Mouse (Mus musculus) embryonic facial prominence, embryonic 15.5 days (tissue): ENCODE measurements around the gene Ube2o. TPM values are rescaled to one million over a fixed set of nuclear protein-coding genes. Genes with fewer than 3 reads are reported as not detected.
A peak's percentile ranks its signal among the peaks of the same experiment; 100 is the strongest.

ENCODE experiments used
- ATAC-seq: fragments of 200-750 bp; cut with Nextera tagmentation; 2 replicates; pipeline ENCODE4 v1.8.0; 2017; ENCODE audit warnings: low read depth, moderate TSS enrichment; ENCODE audit not compliant: insufficient number of reproducible peaks, low FRiP score, low TSS enrichment
- H3K27ac ChIP-seq: fragments of 300-500 bp; sonication (generic); replicated peaks from 2 replicates; pipeline ENCODE4 v1.5.1; 2015; ENCODE audit warnings: mild to moderate bottlenecking, inconsistent platforms
- H3K27me3 ChIP-seq: fragments of 300-500 bp; sonication (generic); 2 replicates; pipeline ENCODE4 v1.6.1; 2015; ENCODE audit warnings: inconsistent platforms
- H3K36me3 ChIP-seq: fragments of 300-500 bp; sonication (generic); 2 replicates; pipeline ENCODE4 v1.6.1; 2015; ENCODE audit warnings: mild to moderate bottlenecking, inconsistent platforms
- H3K4me1 ChIP-seq: fragments of 300-500 bp; sonication (generic); 2 replicates; pipeline ENCODE4 v1.6.1; 2015; ENCODE audit warnings: inconsistent platforms
- H3K4me2 ChIP-seq: fragments of 300-500 bp; sonication (generic); replicated peaks from 2 replicates; pipeline ENCODE4 v1.6.1; 2015; ENCODE audit warnings: mild to moderate bottlenecking, inconsistent platforms
- H3K4me3 ChIP-seq: fragments of 300-500 bp; sonication (generic); replicated peaks from 2 replicates; pipeline ENCODE4 v1.5.1; 2015; ENCODE audit warnings: mild to moderate bottlenecking, inconsistent platforms
- H3K9ac ChIP-seq: fragments of 300-500 bp; sonication (generic); 2 replicates; pipeline ENCODE4 v1.6.1; 2015; ENCODE audit warnings: inconsistent platforms
- H3K9me3 ChIP-seq: fragments of 300-500 bp; sonication (generic); replicated peaks from 2 replicates; pipeline ENCODE4 v1.6.1; 2016; ENCODE audit warnings: inconsistent platforms
- WGBS: fragments of 180-500 bp; shearing (Covaris S2); methylation state at CpG from one replicate; pipeline ENCODE4 v1.1.7; 2015; 5-methylcytosine and 5-hydroxymethylcytosine counted together
- polyA plus RNA-seq: library from polyadenylated mRNA; unstranded; fragments of >200 nt; fragmentation: Nextera tagmentation; extraction: Ambion mirVana; gene quantifications from 2 replicates; pipeline ENCODE4 v1.2.1, GENCODE M21; 2015

Ube2o gene
- polyA plus RNA-seq, 1 experiment from 2014 or later = 14.2 TPM

- peak overlapping the region; percentile 76 for H3K9ac ChIP-seq
- H3K4me2 ChIP-seq = peak overlapping the region; percentile 56
- peak overlapping the region; percentile 87 for H3K27ac ChIP-seq
- peak; percentile 9; the same call in 1 of the 2 replicates for ATAC-seq
- H3K36me3 ChIP-seq = peaks cover 33% of the 10 kb centered on the region
- H3K4me1 ChIP-seq = peaks cover 21% of the 10 kb centered on the region
- H3K4me3 ChIP-seq = peak overlapping the region; percentile 73
- H3K9me3 ChIP-seq = no peaks in the 10 kb centered on the region
- under 1% methylated on average over 39 of the region's 39 CpGs for WGBS
- H3K27me3 ChIP-seq = no peaks in the 10 kb centered on the region
Measured at GRCm38 (mm10) chr11:116489771-116490231, 91.4 kb downstream of the Ube2o start.

- Histone ChIP-seq H3K4me1 (peaks cover 14% of the 10 kb centered on the region), H3K4me3 (peak overlapping the region; percentile 73), H3K36me3 (peaks cover 40% of the 10 kb centered on the region), H3K9me3 (no peaks in the 10 kb centered on the region), H3K27ac (no peak overlapping the region; the same call in 1 of the 2 replicates), H3K4me2 (peak overlapping the region; percentile 56), H3K27me3 (no peaks in the 10 kb centered on the region), H3K9ac (peak overlapping the region; percentile 76; the same call in 1 of the 2 replicates)
- ATAC-seq = no peak
- WGBS = 74% methylated on average over 14 of the region's 14 CpGs
Measured at GRCm38 (mm10) chr11:116488693-116489375, 92.4 kb downstream of the Ube2o start.

DNA sequence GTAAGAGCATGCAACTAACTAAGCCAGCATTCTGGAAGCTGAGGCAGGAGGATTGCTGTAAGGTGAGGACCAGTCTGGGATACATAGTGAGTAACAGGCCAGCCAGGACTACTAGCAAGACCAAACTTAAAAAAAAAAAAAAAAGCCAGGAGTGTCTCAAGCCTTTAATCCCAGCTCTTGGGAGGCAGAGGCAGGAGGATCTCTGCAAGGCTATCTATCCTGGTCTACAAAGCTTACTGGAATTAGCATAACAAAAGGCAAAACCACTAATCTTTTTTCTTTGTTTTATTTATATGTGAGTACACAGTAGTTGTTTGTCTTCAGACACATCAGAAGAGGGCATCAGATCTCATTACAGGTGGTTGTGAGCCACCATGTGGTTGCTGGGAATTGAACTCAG, 93.0 kb downstream of the Ube2o start:
- Histone ChIP-seq H3K9me3 (no peaks in the 10 kb centered on the region), H3K4me2 (no peak overlapping the region), H3K27ac (no peak overlapping the region), H3K27me3 (no peaks in the 10 kb centered on the region), H3K36me3 (peaks cover 46% of the 10 kb centered on the region), H3K9ac (no peak overlapping the region), H3K4me3 (no peak overlapping the region), H3K4me1 (peaks cover 14% of the 10 kb centered on the region)
- ATAC-seq = no peak

Other genes starting within 250 kb of the Ube2o start
- gene Foxj1, start 246.0 kb downstream of the Ube2o start, polyA plus RNA-seq = 30.6 and 69.8 TPM in 2 replicates
- 15.7 and 17.0 TPM in 2 replicates for gene Rnf157, start 168.4 kb downstream of the Ube2o start, polyA plus RNA-seq
- gene Ubald2, start 147.4 kb downstream of the Ube2o start, polyA plus RNA-seq = 33.3 and 39.6 TPM in 2 replicates
- 0.09 and 0.16 TPM in 2 replicates for gene Qrich2, start 115.2 kb downstream of the Ube2o start, polyA plus RNA-seq
- 154 and 161 TPM in 2 replicates for gene Prpsap1, start 87.2 kb downstream of the Ube2o start, polyA plus RNA-seq
- gene Sphk1, start 50.5 kb downstream of the Ube2o start, polyA plus RNA-seq = 12.3 and 12.5 TPM in 2 replicates
- gene Aanat, start 5.0 kb upstream of the Ube2o start, polyA plus RNA-seq = not detected in 2 replicates
- gene Rhbdf2, start 45.6 kb upstream of the Ube2o start, polyA plus RNA-seq = 8.3 and 8.8 TPM in 2 replicates
- gene Prcd, start 72.1 kb upstream of the Ube2o start, polyA plus RNA-seq = 3.6 and 3.8 TPM in 2 replicates
- 32.7 and 33.3 TPM in 2 replicates for gene Cygb, start 72.9 kb upstream of the Ube2o start, polyA plus RNA-seq
- gene St6galnac1, start 194.1 kb upstream of the Ube2o start, polyA plus RNA-seq = not detected in 2 replicates
- 24.8 and 32.3 TPM in 2 replicates for gene Mxra7, start 246.6 kb upstream of the Ube2o start, polyA plus RNA-seq